Mouse (Mus musculus) lung, embryonic 16.5 days (tissue): ENCODE data around the gene Rbm6. TPM values are rescaled to one million over a fixed set of nuclear protein-coding genes. Genes with fewer than 3 reads are reported as not detected.

Source experiments
- ATAC-seq: fragments of 200-750 bp; cut with Nextera tagmentation; 2 replicates; pipeline ENCODE4 v1.8.0; 2017; ENCODE audit warnings: low read depth, mild to moderate bottlenecking, moderate library complexity
- H3K27ac ChIP-seq: fragments of 300-500 bp; sonication (generic); 2 replicates; pipeline ENCODE4 v1.5.1; 2014; ENCODE audit warnings: mild to moderate bottlenecking, control low read depth, low read length
- H3K27me3 ChIP-seq: fragments of 300-500 bp; sonication (generic); 2 replicates; pipeline ENCODE4 v1.6.1; 2014; ENCODE audit warnings: low read depth, low read length, mixed read lengths; ENCODE audit not compliant: control insufficient read depth, insufficient read depth
- H3K36me3 ChIP-seq: fragments of 300-500 bp; sonication (generic); 2 replicates; pipeline ENCODE4 v1.6.1; 2014; ENCODE audit warnings: low read length; ENCODE audit not compliant: control insufficient read depth, insufficient read depth
- H3K4me1 ChIP-seq: fragments of 300-500 bp; sonication (generic); replicated peaks from 2 replicates; pipeline ENCODE4 v1.6.1; 2014; ENCODE audit warnings: low read length, mixed read lengths; ENCODE audit not compliant: control insufficient read depth, insufficient read depth
- H3K4me2 ChIP-seq: fragments of 300-500 bp; sonication (generic); 2 replicates; pipeline ENCODE4 v1.6.1; 2014; ENCODE audit warnings: low read depth, low read length, control low read depth
- H3K4me3 ChIP-seq: fragments of 300-500 bp; sonication (generic); 2 replicates; pipeline ENCODE4 v1.5.1; 2014; ENCODE audit warnings: mild to moderate bottlenecking, low read length, control low read depth
- H3K9ac ChIP-seq: fragments of 300-500 bp; sonication (generic); 2 replicates; pipeline ENCODE4 v1.6.1; 2014; ENCODE audit warnings: low read length, control low read depth
- H3K9me3 ChIP-seq: fragments of 300-500 bp; sonication (generic); 2 replicates; pipeline ENCODE4 v1.6.1; 2016; ENCODE audit warnings: low read length; ENCODE audit not compliant: control insufficient read depth
- whole genome bisulfite sequencing: fragments of 180-500 bp; shearing (Covaris S2); extraction: QIAGEN DNeasy Blood & Tissue Kit; methylation state at CpG from one replicate; pipeline ENCODE4 v1.1.7; 2014; 5-methylcytosine and 5-hydroxymethylcytosine counted together
- polyA plus RNA-seq: library from polyadenylated mRNA; unstranded; fragments of >200 nt; fragmentation: Nextera tagmentation; extraction: Ambion mirVana; gene quantifications from 2 replicates; pipeline ENCODE4 v1.2.1, GENCODE M21; 2015

Rbm6 gene
- polyA plus RNA-seq, 1 experiment from 2014 or later = 70.2 TPM

GRCm38 (mm10) chr9:107842709-107843108 is 30.3 kb downstream of the Rbm6 start:
- ATAC-seq = no peak
- H3K4me3 ChIP-seq = no peak overlapping the region
- peaks cover 11% of the 10 kb centered on the region; the same call in 1 of the 2 replicates for H3K36me3 ChIP-seq
- 91% methylated on average over 2 of the region's 2 CpGs for WGBS
- H3K9me3 ChIP-seq = no peaks in the 10 kb centered on the region
- H3K4me1 ChIP-seq = no peaks in the 10 kb centered on the region
- no peaks in the 10 kb centered on the region for H3K27me3 ChIP-seq
- no peak overlapping the region for H3K4me2 ChIP-seq
- H3K27ac ChIP-seq = no peak overlapping the region
- no peak overlapping the region for H3K9ac ChIP-seq

- no peaks in the 10 kb centered on the region for H3K9me3 ChIP-seq
- no peaks in the 10 kb centered on the region for H3K4me1 ChIP-seq
- WGBS = 97% methylated on average over 1 of the region's 1 CpGs
- ATAC-seq = no peak
- peaks cover 3% of the 10 kb centered on the region; the same call in 1 of the 2 replicates for H3K36me3 ChIP-seq
- H3K27me3 ChIP-seq = no peaks in the 10 kb centered on the region
- H3K9ac ChIP-seq = no peak overlapping the region
- no peak overlapping the region for H3K4me2 ChIP-seq
- H3K4me3 ChIP-seq = no peak overlapping the region
- no peak overlapping the region for H3K27ac ChIP-seq
These were observed 34.2 kb downstream of the Rbm6 start for GRCm38 (mm10) chr9:107838869-107839268.

DNA sequence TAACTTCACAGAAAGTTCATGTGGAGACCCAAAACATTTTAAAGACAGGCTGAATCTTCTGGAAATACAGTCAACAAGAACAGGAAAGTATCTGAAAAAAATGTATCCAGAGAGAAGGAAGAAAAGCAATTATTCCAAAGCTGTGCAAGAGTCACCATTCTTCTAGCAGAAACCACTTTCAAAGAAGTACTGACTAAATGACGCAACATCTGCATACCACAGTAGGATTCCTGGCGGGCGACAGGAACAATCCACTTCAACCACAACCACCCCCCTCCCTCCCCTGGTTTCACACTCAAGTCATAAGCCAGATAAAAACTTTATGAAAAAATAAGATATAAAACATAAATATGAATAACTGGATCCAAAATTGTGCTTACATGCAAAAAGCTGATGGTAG is 39.2 kb downstream of the Rbm6 start:
- 49% methylated on average over 3 of the region's 3 CpGs for WGBS
- peak; percentile 87 for ATAC-seq
- peak overlapping the region; percentile 58 for H3K27ac ChIP-seq

DNA sequence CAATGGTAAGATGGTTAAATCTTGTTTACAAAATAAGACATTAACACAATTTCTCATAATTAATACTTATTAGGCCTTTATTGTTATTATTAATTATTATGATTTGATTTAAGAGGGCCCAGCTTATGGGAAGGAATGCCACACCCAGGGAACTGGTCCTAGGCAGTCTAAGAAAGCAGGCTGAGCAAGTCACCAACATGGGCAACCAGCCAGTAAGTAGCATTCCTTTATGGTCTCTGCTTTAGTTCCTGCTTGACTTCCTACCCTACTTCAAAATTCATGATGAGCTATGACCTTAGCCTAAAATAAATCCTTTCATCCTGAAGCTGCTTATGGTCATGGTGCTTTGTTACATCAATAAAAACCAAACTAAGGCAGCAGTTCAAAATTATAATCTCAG is 41.3 kb downstream of the Rbm6 start:
- no peaks in the 10 kb centered on the region for H3K9me3 ChIP-seq
- no peaks in the 10 kb centered on the region for H3K27me3 ChIP-seq
- no peaks in the 10 kb centered on the region for H3K4me1 ChIP-seq
- ATAC-seq = no peak
- no peak overlapping the region for H3K27ac ChIP-seq
- H3K4me3 ChIP-seq = no peak overlapping the region
- no peak overlapping the region for H3K9ac ChIP-seq
- H3K36me3 ChIP-seq = peaks cover 6% of the 10 kb centered on the region; the same call in 1 of the 2 replicates
- H3K4me2 ChIP-seq = no peak overlapping the region

More for the DNA sequence above, 39.2 kb downstream of the Rbm6 start:
- H3K4me1 ChIP-seq = no peaks in the 10 kb centered on the region
- H3K9ac ChIP-seq = no peak overlapping the region
- H3K4me3 ChIP-seq = no peak overlapping the region
- H3K36me3 ChIP-seq = peaks cover 6% of the 10 kb centered on the region; the same call in 1 of the 2 replicates
- H3K9me3 ChIP-seq = no peaks in the 10 kb centered on the region
- H3K4me2 ChIP-seq = no peak overlapping the region
- H3K27me3 ChIP-seq = no peaks in the 10 kb centered on the region

DNA sequence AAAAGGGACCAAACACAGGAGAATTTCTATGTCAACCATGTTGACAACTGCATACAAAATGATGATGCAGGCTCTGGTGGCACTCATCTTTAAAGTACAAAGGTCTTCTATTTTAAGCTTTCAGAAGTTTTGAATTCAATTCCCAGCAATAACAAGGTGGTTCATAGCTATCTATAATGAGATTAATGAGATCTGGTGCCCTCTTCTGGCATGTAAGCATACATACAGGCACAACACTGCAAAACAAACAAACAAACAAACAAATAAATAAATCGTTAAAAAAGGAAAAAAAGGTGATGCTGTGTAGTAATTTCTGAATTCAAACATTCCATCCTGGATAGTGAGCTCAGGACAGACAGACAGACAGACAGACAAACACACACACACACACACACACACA is 60.9 kb downstream of the Rbm6 start:
- no peak for ATAC-seq
- H3K4me2 ChIP-seq = no peak overlapping the region
- no peaks in the 10 kb centered on the region for H3K27me3 ChIP-seq
- peaks cover 8% of the 10 kb centered on the region for H3K36me3 ChIP-seq
- no peak overlapping the region for H3K27ac ChIP-seq
- no peak overlapping the region for H3K9ac ChIP-seq
- no peak overlapping the region for H3K4me3 ChIP-seq
- no peaks in the 10 kb centered on the region for H3K9me3 ChIP-seq
- WGBS = 73% methylated on average over 1 of the region's 1 CpGs
- no peaks in the 10 kb centered on the region for H3K4me1 ChIP-seq

GRCm38 (mm10) chr9:107810985-107811384 is 62.1 kb downstream of the Rbm6 start:
- H3K9me3 ChIP-seq = no peaks in the 10 kb centered on the region
- H3K4me2 ChIP-seq = no peak overlapping the region
- no peak overlapping the region for H3K4me3 ChIP-seq
- H3K27ac ChIP-seq = no peak overlapping the region
- H3K4me1 ChIP-seq = no peaks in the 10 kb centered on the region
- WGBS = 94% methylated on average over 2 of the region's 2 CpGs
- H3K27me3 ChIP-seq = no peaks in the 10 kb centered on the region
- peaks cover 2% of the 10 kb centered on the region for H3K36me3 ChIP-seq
- H3K9ac ChIP-seq = no peak overlapping the region
- no peak for ATAC-seq

GRCm38 (mm10) chr9:107791714-107792113 is 81.3 kb downstream of the Rbm6 start:
- H3K36me3 ChIP-seq = peaks cover 36% of the 10 kb centered on the region
- H3K4me2 ChIP-seq = no peak overlapping the region
- H3K9me3 ChIP-seq = no peaks in the 10 kb centered on the region
- WGBS = 68% methylated on average over 6 of the region's 6 CpGs
- H3K4me1 ChIP-seq = no peaks in the 10 kb centered on the region
- no peak overlapping the region for H3K9ac ChIP-seq
- no peak overlapping the region for H3K4me3 ChIP-seq
- H3K27ac ChIP-seq = no peak overlapping the region
- H3K27me3 ChIP-seq = no peaks in the 10 kb centered on the region
- ATAC-seq = no peak

- no peak overlapping the region for H3K4me2 ChIP-seq
These were observed 90.4 kb downstream of the Rbm6 start for GRCm38 (mm10) chr9:107782536-107783203.

GRCm38 (mm10) chr9:107776809-107777208 is 96.2 kb downstream of the Rbm6 start:
- H3K36me3 ChIP-seq = peaks cover 23% of the 10 kb centered on the region
- H3K27ac ChIP-seq = no peak overlapping the region
- H3K4me1 ChIP-seq = no peaks in the 10 kb centered on the region
- H3K4me3 ChIP-seq = no peak overlapping the region
- H3K9me3 ChIP-seq = no peaks in the 10 kb centered on the region
- H3K4me2 ChIP-seq = no peak overlapping the region
- ATAC-seq = no peak
- no peaks in the 10 kb centered on the region for H3K27me3 ChIP-seq
- no peak overlapping the region for H3K9ac ChIP-seq

More at GRCm38 (mm10) chr9:107782536-107783203, 90.4 kb downstream of the Rbm6 start:
- no peaks in the 10 kb centered on the region for H3K27me3 ChIP-seq
- 89% methylated on average over 11 of the region's 11 CpGs for WGBS
- ATAC-seq = no peak
- H3K9ac ChIP-seq = no peak overlapping the region
- no peak overlapping the region for H3K27ac ChIP-seq
- H3K36me3 ChIP-seq = peaks cover 49% of the 10 kb centered on the region
- no peak overlapping the region for H3K4me3 ChIP-seq
- H3K4me1 ChIP-seq = no peaks in the 10 kb centered on the region
- H3K9me3 ChIP-seq = no peaks in the 10 kb centered on the region
